Mouse (Mus musculus): ENCODE data around the gene Hoxa6. TPM values are rescaled to one million over a fixed set of nuclear protein-coding genes. Genes with fewer than 3 reads are reported as not detected.

The Hoxa6 gene
- total RNA-seq (2021): not detected
- long read RNA-seq, experiment 1: 0 reads
- long read RNA-seq, experiment 2: 0 reads

- no peak for TF ChIP-seq CTCF (conservative IDR thresholded peaks at IDR 0.05)
- Histone ChIP-seq H3K4me3 (no peak within 1 kb of the TSS), H3K27ac (no peak within 1 kb of the TSS)
- DNase-seq (ENCODE audit: low spot score in 2 of 2): no peak
Measured at GRCm38 (mm10) chr6:52208072-52208867, at the start of gene Hoxa6. Gene Hoxa6 (minus strand): TSS chr6:52208722.

- no peak overlapping the region for H3K27ac ChIP-seq
- TF ChIP-seq CTCF (conservative IDR thresholded peaks at IDR 0.05): peak; percentile 92
- H3K4me3 ChIP-seq: no peak overlapping the region
- peak; percentile 37 to 73 for DNase-seq (ENCODE audit: low spot score in 2 of 2)
Measured at GRCm38 (mm10) chr6:52256956-52257355, 48.4 kb upstream of the Hoxa6 start.

GRCm38 (mm10) chr6:52253511-52254500, 45.3 kb upstream of the Hoxa6 start:
- Histone ChIP-seq H3K27ac (no peak overlapping the region), H3K4me3 (no peak overlapping the region)
- no peak for TF ChIP-seq CTCF (conservative IDR thresholded peaks at IDR 0.05)
- DNase-seq (ENCODE audit: low spot score in 2 of 2): no peak

GRCm38 (mm10) chr6:52252775-52253376, 44.4 kb upstream of the Hoxa6 start:
- no peak for TF ChIP-seq CTCF (conservative IDR thresholded peaks at IDR 0.05)
- Histone ChIP-seq H3K27ac (no peak overlapping the region), H3K4me3 (no peak overlapping the region)
- no peak for DNase-seq (ENCODE audit: low spot score in 2 of 2)

- no peak for TF ChIP-seq CTCF (conservative IDR thresholded peaks at IDR 0.05)
- Histone ChIP-seq H3K27ac (no peak overlapping the region), H3K4me3 (no peak overlapping the region)
- DNase-seq (ENCODE audit: low spot score in 2 of 2): no peak
Measured at GRCm38 (mm10) chr6:52252016-52252774, 43.7 kb upstream of the Hoxa6 start.

- DNase-seq (ENCODE audit: low spot score in 2 of 2): no peak
- no peak for TF ChIP-seq CTCF (conservative IDR thresholded peaks at IDR 0.05)
- no peak overlapping the region for H3K4me3 ChIP-seq
- H3K27ac ChIP-seq: no peak overlapping the region
Measured at GRCm38 (mm10) chr6:52251177-52251879, 42.8 kb upstream of the Hoxa6 start.

DNA sequence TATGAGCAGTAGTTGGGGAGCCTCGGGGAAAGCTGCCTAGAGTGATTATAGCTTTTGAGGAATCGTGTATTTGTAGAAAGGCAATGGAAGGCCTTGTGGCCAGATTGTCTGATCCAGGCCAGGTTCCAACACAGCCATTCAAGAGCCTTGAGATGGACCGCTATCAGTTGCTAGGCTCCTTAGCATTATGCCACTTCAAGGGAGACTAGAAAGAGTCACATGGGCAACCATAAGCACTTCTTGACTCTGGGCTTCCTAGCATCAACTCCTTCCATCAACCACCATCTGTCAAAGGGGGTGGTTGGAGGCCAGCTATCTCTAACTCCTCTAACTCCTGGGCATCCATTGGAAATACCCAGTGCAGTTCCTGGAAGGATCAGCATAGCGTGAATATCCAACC, 41.3 kb upstream of the Hoxa6 start:
- Histone ChIP-seq H3K27ac (no peak overlapping the region), H3K4me3 (no peak overlapping the region)
- no peak for DNase-seq (ENCODE audit: low spot score in 2 of 2)
- TF ChIP-seq CTCF (conservative IDR thresholded peaks at IDR 0.05): no peak

- DNase-seq (ENCODE audit: low spot score in 2 of 2): no peak
- TF ChIP-seq CTCF (conservative IDR thresholded peaks at IDR 0.05): no peak
- Histone ChIP-seq H3K4me3 (no peak overlapping the region), H3K27ac (no peak overlapping the region)
Measured at GRCm38 (mm10) chr6:52249415-52249738, 40.9 kb upstream of the Hoxa6 start.

DNA sequence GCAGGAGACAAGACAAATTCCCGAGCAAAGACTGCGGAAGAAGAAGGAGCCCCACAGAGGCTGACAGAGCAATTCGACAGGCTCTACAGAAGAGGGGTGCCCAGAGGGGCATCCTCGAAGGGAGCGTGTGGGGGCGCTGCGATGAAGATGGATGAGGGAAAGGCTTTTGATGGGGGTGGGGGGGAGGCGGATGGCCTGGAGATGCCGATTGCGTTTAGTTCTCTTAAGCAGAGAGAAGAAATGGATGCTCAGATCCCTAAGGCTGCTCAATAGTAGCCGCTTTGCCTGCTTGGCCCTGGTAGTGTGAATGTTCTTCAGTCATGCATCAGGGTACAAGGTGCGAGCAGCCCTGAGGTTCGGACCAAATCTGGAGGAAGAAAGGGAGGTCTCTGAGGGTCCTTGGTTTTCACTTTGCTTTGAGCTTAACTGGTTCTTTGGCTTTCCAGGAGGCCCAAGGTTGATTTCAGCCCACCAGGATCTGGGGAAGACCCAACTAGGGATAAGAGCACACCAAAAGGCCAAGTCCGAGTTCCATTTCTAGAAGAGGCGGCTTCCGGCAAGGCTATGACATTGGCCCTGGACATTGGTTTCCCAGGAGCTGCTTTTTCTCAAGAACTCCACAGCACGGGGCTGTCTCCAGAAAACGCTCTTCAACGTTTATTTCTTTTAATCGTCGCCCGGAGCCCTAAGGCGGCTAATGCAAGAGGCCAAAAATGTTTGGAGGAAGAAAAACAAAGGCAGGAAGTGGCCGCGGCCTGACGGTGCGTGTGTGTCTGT, 40.3 kb upstream of the Hoxa6 start:
- no peak overlapping the region for H3K27ac ChIP-seq
- no peak overlapping the region for H3K4me3 ChIP-seq
- no peak for TF ChIP-seq CTCF (conservative IDR thresholded peaks at IDR 0.05)
- DNase-seq (ENCODE audit: low spot score in 2 of 2): no peak

DNA sequence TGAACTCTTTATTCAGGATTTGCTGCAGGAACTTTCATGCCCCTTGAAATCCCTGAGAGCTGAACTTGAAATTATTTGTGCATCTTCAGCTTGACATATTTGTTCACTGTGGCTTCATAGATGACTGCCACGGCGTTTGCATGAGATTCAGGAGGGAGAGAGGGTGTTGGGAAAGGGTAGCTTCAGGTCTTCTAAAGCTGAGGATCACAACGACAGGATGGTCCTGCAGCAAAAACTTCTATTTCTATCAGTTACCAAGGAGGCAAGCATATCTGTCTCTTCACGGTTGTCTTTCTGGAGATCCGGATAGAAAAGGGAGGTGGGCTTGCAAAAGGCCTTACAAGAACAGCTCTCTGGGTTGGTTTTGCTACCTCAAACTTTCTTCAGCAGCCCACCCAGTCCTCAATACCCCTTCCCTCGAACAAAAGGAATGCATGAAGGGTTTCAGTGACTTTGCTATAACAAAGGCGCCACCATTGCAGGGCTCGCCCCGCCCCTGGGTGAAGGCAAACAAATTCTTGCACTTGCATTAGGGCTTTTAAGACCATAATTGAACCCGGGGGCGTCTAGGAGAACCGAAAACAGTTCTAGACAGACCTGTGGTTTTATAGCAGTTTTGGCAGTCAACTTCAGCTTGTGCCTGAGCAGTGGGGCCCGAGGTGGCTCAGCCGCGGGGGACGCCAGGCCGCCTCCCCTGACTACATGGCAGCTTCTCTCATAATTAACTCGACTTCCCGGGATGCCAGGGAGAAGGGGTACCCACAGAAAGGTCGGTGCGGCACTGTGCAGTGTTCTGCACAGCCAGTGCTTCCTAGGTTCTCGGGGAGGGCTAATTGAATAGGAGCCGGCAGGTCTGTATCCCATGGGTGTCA, 39.5 kb upstream of the Hoxa6 start:
- no peak overlapping the region for H3K4me3 ChIP-seq
- no peak overlapping the region for H3K27ac ChIP-seq
- no peak for DNase-seq (ENCODE audit: low spot score in 2 of 2)
- TF ChIP-seq CTCF (conservative IDR thresholded peaks at IDR 0.05): no peak
